Mouse (Mus musculus) right cerebral cortex, postnatal 25 days (tissue): ENCODE measurements at regions not wholly inside any gene's neighbourhood (a gene's known extent, or its start where the extent isn't known, plus 50 kb on each side); places are given as distances from the start of the nearest gene placed in this dataset.
"Not testable (repeated sequence)": the region's sequence is repeated elsewhere in the genome, so short reads cannot be mapped to it uniquely, and the experiment has no call there.

Source experiments
- DNase-seq: peaks from one replicate; pipeline ENCODE4 v3.0.0; 2022

- no peak for DNase-seq
These were observed 58.5 kb downstream of the Olfr987 start for GRCm38 (mm10) chr2:85280580-85280979.

GRCm38 (mm10) chr2:85278128-85278527 lies 61.0 kb downstream of the Olfr987 start:
- DNase-seq = no peak

DNA sequence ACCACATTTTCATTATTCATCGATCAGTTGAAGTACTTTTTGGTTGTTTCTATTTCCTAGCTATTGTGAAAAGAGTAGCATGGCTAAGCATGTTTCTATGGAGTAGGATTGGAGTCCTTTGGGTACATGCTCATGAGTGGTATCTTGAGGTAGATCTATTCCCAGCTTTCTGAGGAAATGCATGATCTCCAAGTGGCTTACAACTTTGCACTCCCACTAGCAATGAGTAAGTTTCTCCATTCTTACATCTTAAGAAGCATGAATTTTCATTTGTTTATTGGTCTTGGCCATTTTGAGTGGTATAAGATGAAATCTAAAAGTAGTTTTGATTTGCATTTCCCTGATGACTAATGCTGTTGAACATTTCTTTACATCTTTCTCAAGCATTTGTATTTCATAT lies 61.7 kb downstream of the Olfr987 start:
- no peak for DNase-seq

- DNase-seq = not testable (repeated sequence)
These were observed 69.8 kb upstream of the Lrrc55 start for GRCm38 (mm10) chr2:85266813-85267212.

DNA sequence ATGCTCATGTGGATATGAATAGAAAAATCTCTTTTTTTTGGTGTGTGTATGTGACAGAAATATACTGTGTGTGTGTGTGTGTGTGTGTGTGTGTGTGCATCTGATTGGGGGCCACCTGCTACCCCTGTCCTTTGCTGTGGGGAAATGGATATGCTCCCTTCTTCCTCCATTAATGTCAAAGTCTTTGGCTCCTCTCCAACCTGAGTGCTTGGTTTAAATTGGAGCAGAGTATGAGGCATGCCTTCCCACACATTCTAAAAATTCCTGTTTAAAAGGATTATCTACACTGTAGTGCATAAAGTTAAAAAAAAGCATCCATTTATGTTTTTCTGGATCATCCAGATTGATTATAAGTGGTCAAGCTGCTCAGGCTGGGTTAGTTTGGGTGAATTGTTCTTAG lies 68.7 kb upstream of the Lrrc55 start:
- peak; percentile 22 for DNase-seq

DNA sequence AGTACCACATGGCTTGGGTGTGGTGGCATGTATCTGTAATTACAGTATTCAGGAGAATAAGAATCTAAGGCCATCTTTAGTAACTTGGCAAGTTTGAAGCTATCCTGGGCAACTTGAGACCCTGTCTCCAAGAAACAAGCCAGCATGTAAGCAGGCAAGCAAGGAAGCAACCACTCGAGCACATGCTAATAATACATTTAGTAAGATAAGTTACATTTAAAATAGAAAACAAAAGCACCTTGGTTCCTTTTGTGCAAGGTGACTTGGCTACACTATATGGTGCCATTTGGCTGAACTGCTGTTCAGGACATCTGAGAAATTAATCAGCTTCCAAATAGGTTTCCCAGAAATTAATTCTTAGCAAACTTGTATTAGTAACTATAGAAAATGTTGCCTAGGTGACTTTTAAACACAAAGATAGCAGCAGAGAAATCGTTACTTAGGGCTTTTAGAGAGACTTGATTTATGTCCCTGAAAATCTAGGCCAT lies 68.1 kb upstream of the Lrrc55 start:
- no peak for DNase-seq

DNA sequence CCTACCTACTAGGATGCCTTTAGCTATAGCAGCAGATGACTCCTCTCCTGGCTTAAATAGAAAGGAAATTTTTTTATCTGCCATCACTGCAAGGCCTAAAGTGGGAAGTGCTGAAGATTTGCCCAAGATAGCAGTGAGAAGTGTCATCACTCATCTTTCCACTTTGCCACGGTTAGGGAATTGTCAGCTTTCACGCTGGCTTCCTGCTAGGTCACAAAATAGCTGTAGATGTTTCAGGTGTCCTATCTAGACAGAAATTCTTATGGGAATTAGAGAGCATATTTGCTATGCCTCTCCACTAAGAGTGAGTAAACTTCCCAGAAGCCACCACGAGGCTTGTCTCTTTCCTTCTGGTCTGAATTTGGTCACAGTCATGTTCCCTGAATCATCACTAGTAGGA lies 60.4 kb upstream of the Lrrc55 start:
- no peak for DNase-seq

DNA sequence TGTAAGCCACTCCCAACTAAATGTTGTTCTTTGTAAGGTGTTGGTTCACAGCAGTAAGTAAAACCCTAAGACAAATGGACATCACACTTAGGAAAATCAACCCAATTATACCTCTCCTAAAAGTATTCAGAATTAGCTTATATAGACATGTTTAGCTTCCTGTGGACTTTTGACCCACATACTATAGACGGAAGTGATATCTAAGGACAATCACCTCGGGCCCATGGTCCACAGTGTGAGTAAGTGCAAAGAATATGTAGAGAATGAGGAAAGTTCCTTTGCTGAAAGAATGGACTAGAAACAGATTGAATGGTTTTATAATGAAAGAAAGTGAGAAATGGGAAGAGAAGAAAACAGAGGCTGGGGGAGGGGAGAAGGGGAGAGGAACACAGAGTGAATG lies 58.6 kb upstream of the Lrrc55 start:
- no peak for DNase-seq

DNA sequence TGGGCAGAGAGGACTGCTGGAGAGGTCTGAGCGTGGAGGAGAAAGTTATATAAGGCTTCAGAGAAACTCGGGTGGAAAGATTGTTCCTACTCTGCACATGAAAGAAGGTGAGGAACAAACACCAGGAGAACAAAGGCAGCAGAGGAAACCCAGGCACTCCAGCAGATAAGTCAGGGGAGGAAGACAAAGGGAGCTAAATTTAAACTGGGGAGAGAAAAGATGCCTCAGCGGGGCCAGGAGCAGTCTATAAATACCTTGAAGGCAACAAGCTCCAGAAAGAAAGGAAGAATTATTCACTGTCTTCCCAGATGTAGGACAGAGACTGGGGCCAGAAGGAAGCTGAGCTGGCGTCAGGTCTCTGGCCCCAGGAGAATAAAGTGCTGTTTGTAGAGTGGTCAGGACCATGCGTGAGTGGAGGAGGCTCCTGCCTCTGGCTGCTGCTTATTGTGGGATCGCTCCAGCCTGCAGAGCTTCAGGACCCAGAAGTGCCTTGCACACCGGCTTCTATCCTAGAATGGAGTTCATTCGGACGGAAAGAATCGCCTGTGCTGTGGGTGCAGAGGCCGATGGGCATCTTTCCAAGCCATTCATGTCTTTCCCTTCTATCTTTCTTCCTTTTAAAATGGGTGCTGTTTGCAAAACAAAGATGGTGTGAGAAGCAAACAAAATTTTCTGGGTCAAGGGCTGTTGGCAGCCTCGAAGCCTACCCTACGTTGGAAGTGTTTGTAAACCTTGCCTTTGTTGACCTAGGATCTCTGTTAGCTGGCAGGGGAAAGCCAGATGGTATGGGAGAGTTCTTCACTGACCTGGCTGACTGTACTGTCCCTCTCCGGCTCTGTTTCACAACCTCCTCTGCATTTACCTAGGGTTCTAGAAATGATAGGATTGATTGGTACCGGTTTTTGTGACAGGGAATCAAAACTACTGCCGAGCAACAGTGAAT lies 55.6 kb upstream of the Lrrc55 start:
- peak; percentile 48 for DNase-seq

DNA sequence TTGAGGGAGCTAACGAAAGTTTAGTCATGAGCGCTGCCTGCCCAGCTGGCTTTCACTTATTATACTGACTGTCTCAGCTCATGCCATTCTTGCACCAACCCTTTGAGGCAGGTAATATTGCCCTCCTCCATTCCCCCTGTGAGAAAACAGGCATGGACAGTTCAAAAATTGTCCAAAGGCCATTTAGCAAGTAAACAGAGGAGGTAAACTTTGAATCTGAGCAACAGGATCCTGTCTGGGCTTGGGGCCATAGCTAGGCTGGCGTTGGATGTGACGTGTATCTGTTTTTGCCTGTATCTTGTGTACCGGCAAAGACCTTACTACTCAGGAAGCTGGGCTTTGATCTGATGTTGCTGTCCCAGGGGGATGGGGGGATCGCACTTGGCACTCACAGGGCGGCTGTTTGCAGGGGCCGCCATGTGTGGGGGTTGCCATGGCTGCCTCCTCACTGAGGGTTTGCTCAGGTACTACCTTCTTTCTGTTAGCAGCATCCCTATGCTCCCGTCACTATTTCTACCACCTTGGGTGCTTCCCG lies 53.1 kb upstream of the Lrrc55 start:
- no peak for DNase-seq
